Mouse (Mus musculus): ENCODE data around the gene Mapk11. TPM values are rescaled to one million over a fixed set of nuclear protein-coding genes. Genes with fewer than 3 reads are reported as not detected.

Gene Mapk11
- polyA plus RNA-seq, 1 experiment from 2014 or later: 5.0 TPM

DNA sequence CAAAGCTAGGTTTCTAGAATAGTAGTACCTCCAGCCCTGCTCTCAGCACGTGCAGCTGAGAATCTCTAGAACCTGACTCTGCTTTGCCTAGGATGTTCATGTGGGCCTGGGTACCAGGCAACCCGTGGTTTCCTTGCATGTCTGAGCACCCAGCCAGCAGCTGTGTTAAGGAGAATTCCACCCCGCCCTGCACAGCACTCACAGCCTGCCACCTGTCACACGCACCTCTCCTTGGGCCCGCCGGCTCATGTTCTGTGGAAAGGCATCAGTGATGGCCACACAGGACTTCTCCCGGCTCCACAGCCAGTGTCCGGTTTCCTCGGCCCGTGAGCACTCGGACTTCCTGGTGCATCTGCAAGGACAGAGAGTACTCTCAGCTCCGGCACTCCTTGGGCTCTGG is 16.1 kb upstream of the Mapk11 start:
- WGBS: 89% methylated on average over 12 of the region's 12 CpGs

GRCm38 (mm10) chr15:89161397-89161796 is 12.0 kb upstream of the Mapk11 start:
- no peaks in the 10 kb centered on the region for H3K9me3 ChIP-seq (ENCODE audit: control insufficient read depth, low read length)
- H3K9ac ChIP-seq (ENCODE audit: low read depth, low read length): no peak overlapping the region
- H3K4me3 ChIP-seq (ENCODE audit: low read length): no peak overlapping the region
- WGBS: 66% methylated on average over 9 of the region's 9 CpGs
- no peak overlapping the region for H3K4me2 ChIP-seq (ENCODE audit: low read depth, low read length)
- no peaks in the 10 kb centered on the region for H3K27me3 ChIP-seq (replicated peaks; ENCODE audit: control insufficient read depth, insufficient read depth, low read length)
- no peak overlapping the region for H3K27ac ChIP-seq (ENCODE audit: low read length)
- H3K4me1 ChIP-seq (ENCODE audit: control insufficient read depth, insufficient read depth, low read length): no peaks in the 10 kb centered on the region
- peaks cover 65% of the 10 kb centered on the region for H3K36me3 ChIP-seq (ENCODE audit: control insufficient read depth, insufficient read depth, low read length)
- ATAC-seq: 0 out of 2 replicates have a peak, but pooled peaks have one; percentile 15

More for the DNA sequence above, 16.1 kb upstream of the Mapk11 start:
- Histone ChIP-seq H3K27ac (ENCODE audit: low read length) (no peak overlapping the region), H3K9me3 (ENCODE audit: control insufficient read depth, low read length) (no peaks in the 10 kb centered on the region), H3K9ac (ENCODE audit: low read depth, low read length) (no peak overlapping the region), H3K36me3 (ENCODE audit: control insufficient read depth, insufficient read depth, low read length) (peaks cover 50% of the 10 kb centered on the region), H3K4me1 (ENCODE audit: control insufficient read depth, insufficient read depth, low read length) (peaks cover 18% of the 10 kb centered on the region), H3K27me3 (replicated peaks; ENCODE audit: control insufficient read depth, insufficient read depth, low read length) (no peaks in the 10 kb centered on the region), H3K4me3 (ENCODE audit: low read length) (no peak overlapping the region), H3K4me2 (ENCODE audit: low read depth, low read length) (no peak overlapping the region)
- no peak for ATAC-seq

DNA sequence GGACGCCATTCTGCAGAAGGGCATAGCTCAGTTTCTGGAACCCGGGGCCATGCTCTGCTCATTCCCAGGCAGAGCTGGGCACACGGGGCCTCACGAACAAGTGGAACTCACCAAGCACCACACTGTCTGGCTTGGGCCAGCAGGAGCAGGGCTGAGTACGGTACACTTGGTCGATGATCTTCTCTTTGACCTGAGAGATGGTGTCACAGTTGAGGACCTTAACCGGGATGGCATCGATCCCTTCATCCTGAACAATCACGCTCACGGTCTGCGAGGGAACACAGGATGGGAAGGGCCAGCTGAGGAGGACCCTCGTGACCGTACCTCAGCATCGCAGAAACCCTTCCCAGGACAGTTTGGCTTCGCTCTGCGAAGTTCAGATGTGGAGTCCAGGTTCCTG is 9.1 kb upstream of the Mapk11 start:
- Histone ChIP-seq H3K36me3 (ENCODE audit: control insufficient read depth, insufficient read depth, low read length) (peaks cover 49% of the 10 kb centered on the region), H3K4me3 (ENCODE audit: low read length) (no peak overlapping the region), H3K27ac (ENCODE audit: low read length) (no peak overlapping the region), H3K27me3 (replicated peaks; ENCODE audit: control insufficient read depth, insufficient read depth, low read length) (no peaks in the 10 kb centered on the region), H3K9ac (ENCODE audit: low read depth, low read length) (no peak overlapping the region), H3K4me2 (ENCODE audit: low read depth, low read length) (no peak overlapping the region), H3K9me3 (ENCODE audit: control insufficient read depth, low read length) (no peaks in the 10 kb centered on the region), H3K4me1 (ENCODE audit: control insufficient read depth, insufficient read depth, low read length) (no peaks in the 10 kb centered on the region)
- ATAC-seq: no peak
- 94% methylated on average over 16 of the region's 16 CpGs for WGBS

GRCm38 (mm10) chr15:89157954-89158353 is 8.5 kb upstream of the Mapk11 start:
- H3K4me2 ChIP-seq (ENCODE audit: low read depth, low read length): no peak overlapping the region
- H3K9ac ChIP-seq (ENCODE audit: low read depth, low read length): no peak overlapping the region
- no peaks in the 10 kb centered on the region for H3K27me3 ChIP-seq (replicated peaks; ENCODE audit: control insufficient read depth, insufficient read depth, low read length)
- WGBS: 59% methylated on average over 7 of the region's 7 CpGs
- no peak overlapping the region for H3K27ac ChIP-seq (ENCODE audit: low read length)
- no peaks in the 10 kb centered on the region for H3K9me3 ChIP-seq (ENCODE audit: control insufficient read depth, low read length)
- H3K4me3 ChIP-seq (ENCODE audit: low read length): no peak overlapping the region
- 0 out of 2 replicates have a peak, but pooled peaks have one; percentile 24 for ATAC-seq
- no peaks in the 10 kb centered on the region for H3K4me1 ChIP-seq (ENCODE audit: control insufficient read depth, insufficient read depth, low read length)
- peaks cover 45% of the 10 kb centered on the region for H3K36me3 ChIP-seq (ENCODE audit: control insufficient read depth, insufficient read depth, low read length)

- H3K9ac ChIP-seq (ENCODE audit: low read depth, low read length): no peak overlapping the region
- no peak overlapping the region for H3K4me2 ChIP-seq (ENCODE audit: low read depth, low read length)
- H3K36me3 ChIP-seq (ENCODE audit: control insufficient read depth, insufficient read depth, low read length): peaks cover 9% of the 10 kb centered on the region
- peaks cover 7% of the 10 kb centered on the region for H3K4me1 ChIP-seq (ENCODE audit: control insufficient read depth, insufficient read depth, low read length)
- no peak overlapping the region for H3K4me3 ChIP-seq (ENCODE audit: low read length)
- no peak for ATAC-seq
- H3K9me3 ChIP-seq (ENCODE audit: control insufficient read depth, low read length): no peaks in the 10 kb centered on the region
- no peak overlapping the region for H3K27ac ChIP-seq (ENCODE audit: low read length)
- H3K27me3 ChIP-seq (replicated peaks; ENCODE audit: control insufficient read depth, insufficient read depth, low read length): peaks cover 20% of the 10 kb centered on the region
These were observed 2.9 kb upstream of the Mapk11 start for GRCm38 (mm10) chr15:89152312-89152711.

- peak overlapping the region; percentile 98 for H3K4me2 ChIP-seq (ENCODE audit: low read depth, low read length)
- H3K9ac ChIP-seq (ENCODE audit: low read depth, low read length): peak overlapping the region; percentile 76
- H3K27ac ChIP-seq (ENCODE audit: low read length): peak overlapping the region; percentile 23; the same call in 1 of the 2 replicates
- peaks cover 17% of the 10 kb centered on the region for H3K4me1 ChIP-seq (ENCODE audit: control insufficient read depth, insufficient read depth, low read length)
- no peaks in the 10 kb centered on the region for H3K36me3 ChIP-seq (ENCODE audit: control insufficient read depth, insufficient read depth, low read length)
- H3K9me3 ChIP-seq (ENCODE audit: control insufficient read depth, low read length): no peaks in the 10 kb centered on the region
- 0 out of 2 replicates have a peak, but pooled peaks have one; percentile 8 for ATAC-seq
- peaks cover 42% of the 10 kb centered on the region for H3K27me3 ChIP-seq (replicated peaks; ENCODE audit: control insufficient read depth, insufficient read depth, low read length)
- 5% methylated on average over 13 of the region's 13 CpGs for WGBS
- H3K4me3 ChIP-seq (ENCODE audit: low read length): peak overlapping the region; percentile 72
These were observed 588 bp upstream of the Mapk11 start for GRCm38 (mm10) chr15:89150041-89150390.

GRCm38 (mm10) chr15:89148496-89149270 is 745 bp downstream of the Mapk11 start:
- Histone ChIP-seq H3K4me3 (ENCODE audit: low read length) (peak overlapping the region; percentile 72), H3K27ac (ENCODE audit: low read length) (no peak overlapping the region), H3K4me1 (ENCODE audit: control insufficient read depth, insufficient read depth, low read length) (peaks cover 17% of the 10 kb centered on the region), H3K36me3 (ENCODE audit: control insufficient read depth, insufficient read depth, low read length) (no peaks in the 10 kb centered on the region), H3K9ac (ENCODE audit: low read depth, low read length) (peak overlapping the region; percentile 76), H3K9me3 (ENCODE audit: control insufficient read depth, low read length) (no peaks in the 10 kb centered on the region), H3K27me3 (replicated peaks; ENCODE audit: control insufficient read depth, insufficient read depth, low read length) (peaks cover 47% of the 10 kb centered on the region), H3K4me2 (ENCODE audit: low read depth, low read length) (peak overlapping the region; percentile 98)
- 7% methylated on average over 25 of the region's 25 CpGs for WGBS
- no peak for ATAC-seq

- no peak overlapping the region for H3K4me2 ChIP-seq (ENCODE audit: low read depth, low read length)
- no peak overlapping the region for H3K9ac ChIP-seq (ENCODE audit: low read depth, low read length)
- WGBS: 69% methylated on average over 4 of the region's 4 CpGs
- no peak overlapping the region for H3K27ac ChIP-seq (ENCODE audit: low read length)
- no peaks in the 10 kb centered on the region for H3K36me3 ChIP-seq (ENCODE audit: control insufficient read depth, insufficient read depth, low read length)
- no peak for ATAC-seq
- H3K27me3 ChIP-seq (replicated peaks; ENCODE audit: control insufficient read depth, insufficient read depth, low read length): peaks cover 47% of the 10 kb centered on the region
- H3K4me3 ChIP-seq (ENCODE audit: low read length): no peak overlapping the region
- no peaks in the 10 kb centered on the region for H3K9me3 ChIP-seq (ENCODE audit: control insufficient read depth, low read length)
- H3K4me1 ChIP-seq (ENCODE audit: control insufficient read depth, insufficient read depth, low read length): peaks cover 17% of the 10 kb centered on the region
These were observed 1.5 kb downstream of the Mapk11 start for GRCm38 (mm10) chr15:89147895-89148294.

DNA sequence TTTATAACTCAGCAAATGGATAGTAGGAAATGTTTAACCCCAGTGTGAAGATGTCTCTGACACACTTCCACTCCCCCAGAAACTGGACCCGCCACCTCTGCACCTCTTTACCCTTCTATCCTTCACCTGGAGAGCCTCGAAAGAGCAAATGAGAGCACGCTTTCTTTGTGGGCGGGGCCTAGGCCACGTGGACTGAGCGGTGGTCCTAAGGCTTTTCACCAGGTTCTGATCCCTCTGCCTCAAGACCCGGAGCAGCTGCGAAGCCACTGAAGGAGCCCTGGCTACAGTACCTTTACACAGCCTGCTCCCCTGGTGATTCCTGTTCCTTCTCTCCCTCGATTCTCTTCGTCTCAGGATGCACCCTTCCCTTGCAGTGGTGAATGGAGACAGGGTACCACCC is 2.0 kb downstream of the Mapk11 start:
- Histone ChIP-seq H3K27me3 (replicated peaks; ENCODE audit: control insufficient read depth, insufficient read depth, low read length) (peaks cover 49% of the 10 kb centered on the region), H3K4me2 (ENCODE audit: low read depth, low read length) (no peak overlapping the region), H3K27ac (ENCODE audit: low read length) (no peak overlapping the region), H3K4me3 (ENCODE audit: low read length) (no peak overlapping the region), H3K36me3 (ENCODE audit: control insufficient read depth, insufficient read depth, low read length) (no peaks in the 10 kb centered on the region), H3K9me3 (ENCODE audit: control insufficient read depth, low read length) (no peaks in the 10 kb centered on the region), H3K4me1 (ENCODE audit: control insufficient read depth, insufficient read depth, low read length) (peaks cover 17% of the 10 kb centered on the region), H3K9ac (ENCODE audit: low read depth, low read length) (no peak overlapping the region)
- whole genome bisulfite sequencing: 23% methylated on average over 10 of the region's 10 CpGs
- no peak for ATAC-seq

Measured in intestine, embryonic 16.5 days (tissue).